Mouse (Mus musculus): ENCODE data around the gene Fancc.
"Not testable (repeated sequence)": the region's sequence is repeated elsewhere in the genome, so short reads cannot be mapped to it uniquely, and the experiment has no call there.

Gene Fancc

DNA sequence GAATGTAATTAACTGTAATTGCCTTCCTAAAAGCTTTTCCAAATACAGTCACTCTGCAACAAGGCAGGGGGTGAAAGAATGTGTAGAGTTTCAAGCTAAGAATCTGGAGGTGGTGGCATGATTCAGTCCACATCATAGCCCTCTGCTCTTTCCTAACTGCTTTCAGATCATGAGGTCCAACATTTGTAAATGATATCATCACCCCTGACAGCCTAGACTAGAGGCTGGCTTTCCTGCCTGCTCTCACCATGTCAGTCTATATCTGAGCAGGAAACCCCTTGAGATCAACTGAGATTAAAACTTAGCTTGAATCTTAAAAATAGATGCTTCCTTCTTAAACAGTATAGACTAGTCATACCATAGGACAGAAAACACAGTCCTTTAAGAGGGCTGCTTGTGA lies 75.9 kb downstream of the Fancc start:
- DNase-seq (ENCODE audit: low spot score): no peak

DNA sequence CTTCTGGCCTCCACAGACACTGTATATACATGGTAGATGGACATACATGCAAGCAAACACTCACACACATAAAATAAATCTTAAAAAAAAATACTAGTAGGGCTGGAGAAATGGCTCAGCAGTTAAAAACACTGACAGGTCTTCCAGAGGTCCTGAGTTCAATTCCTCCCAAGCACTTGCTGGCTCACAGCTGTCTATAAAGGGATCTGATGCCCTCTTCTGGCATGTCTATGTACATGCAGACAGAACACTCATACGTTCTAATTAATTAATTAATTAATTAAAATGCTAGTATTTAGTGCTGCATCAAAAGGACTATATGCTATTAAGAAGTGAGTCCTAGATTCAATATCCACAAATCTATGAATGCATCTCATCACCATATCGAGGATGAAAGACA lies 78.9 kb downstream of the Fancc start:
- DNase-seq (ENCODE audit: low spot score): no peak

DNA sequence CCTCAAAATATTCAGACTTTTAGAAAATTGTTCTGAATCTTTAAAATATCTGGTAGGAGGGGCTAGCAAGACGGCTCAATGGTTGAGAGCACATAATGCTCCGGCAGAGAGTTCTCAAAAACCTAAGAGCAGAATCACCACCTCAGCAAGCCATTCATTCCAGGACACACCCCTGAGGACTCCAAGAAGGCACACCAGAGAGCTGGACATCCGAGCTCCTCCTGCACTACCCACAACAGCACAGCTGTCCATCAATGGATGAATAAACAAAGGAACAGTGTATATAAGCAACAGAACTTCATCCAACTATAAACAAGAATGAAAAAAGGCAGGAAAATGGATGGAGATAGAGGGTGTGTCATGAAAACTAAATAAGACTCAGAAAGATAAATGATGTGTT lies 80.3 kb downstream of the Fancc start:
- no peak for DNase-seq (ENCODE audit: low spot score)

GRCm38 (mm10) chr13:63412662-63413061 lies 84.4 kb downstream of the Fancc start:
- DNase-seq (ENCODE audit: low spot score): no peak

GRCm38 (mm10) chr13:63411310-63412022 lies 85.6 kb downstream of the Fancc start:
- DNase-seq (ENCODE audit: low spot score): no peak

DNA sequence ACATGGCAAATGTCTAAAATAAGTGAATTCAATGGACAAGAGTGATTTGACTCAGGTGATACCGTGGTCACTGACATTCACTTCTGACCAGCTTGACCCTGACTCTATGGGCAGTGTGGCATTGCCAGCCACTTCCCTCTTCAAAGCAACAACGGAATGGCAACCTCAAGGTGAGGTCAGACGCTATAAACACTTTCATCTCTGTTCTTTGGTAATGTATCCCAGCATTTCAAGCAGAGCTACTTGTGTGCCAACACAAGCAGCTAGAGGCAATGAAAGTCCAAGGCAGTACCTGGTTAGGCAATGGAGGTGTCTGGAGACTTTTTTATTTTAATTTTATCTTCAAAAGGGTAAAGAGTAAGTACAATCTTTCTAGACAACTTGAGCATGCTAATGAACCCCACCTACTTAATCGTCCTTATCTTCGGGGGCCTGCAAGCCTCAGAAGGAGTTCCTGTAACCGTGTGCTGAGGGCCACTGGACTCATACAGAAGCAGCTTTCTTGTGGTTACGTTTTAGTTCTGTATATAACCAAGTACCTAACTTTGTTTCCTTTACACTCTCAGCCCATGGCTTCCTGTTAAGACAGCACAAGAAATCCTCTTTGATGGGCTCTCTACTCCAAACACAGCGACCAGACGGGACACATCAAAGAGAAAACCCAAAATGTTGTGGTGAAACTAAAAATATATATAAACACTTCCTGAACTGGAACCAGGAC lies 86.3 kb downstream of the Fancc start:
- no peak for DNase-seq (ENCODE audit: low spot score)

GRCm38 (mm10) chr13:63405151-63405550 lies 91.9 kb downstream of the Fancc start:
- no peak for DNase-seq (ENCODE audit: low spot score)

DNA sequence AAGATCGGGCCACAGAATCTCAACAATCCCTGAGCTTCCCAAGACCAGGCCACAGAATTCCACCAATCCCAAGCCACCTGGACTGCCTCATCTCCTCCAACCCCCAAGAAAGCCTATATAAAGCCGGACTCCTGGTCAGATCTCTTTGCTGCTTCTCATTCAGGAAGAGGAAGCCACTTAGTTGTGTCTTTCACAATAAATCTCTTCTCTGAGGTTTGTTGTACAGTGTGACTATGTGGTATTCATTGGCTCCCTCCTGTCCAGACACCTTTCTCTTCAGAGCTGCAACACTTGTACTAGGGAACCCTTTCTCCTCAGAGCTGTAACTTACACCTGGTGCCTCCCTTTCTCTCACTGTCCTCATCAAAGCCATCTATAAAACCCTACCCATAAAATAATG lies 92.4 kb downstream of the Fancc start:
- DNase-seq (ENCODE audit: low spot score): no peak

DNA sequence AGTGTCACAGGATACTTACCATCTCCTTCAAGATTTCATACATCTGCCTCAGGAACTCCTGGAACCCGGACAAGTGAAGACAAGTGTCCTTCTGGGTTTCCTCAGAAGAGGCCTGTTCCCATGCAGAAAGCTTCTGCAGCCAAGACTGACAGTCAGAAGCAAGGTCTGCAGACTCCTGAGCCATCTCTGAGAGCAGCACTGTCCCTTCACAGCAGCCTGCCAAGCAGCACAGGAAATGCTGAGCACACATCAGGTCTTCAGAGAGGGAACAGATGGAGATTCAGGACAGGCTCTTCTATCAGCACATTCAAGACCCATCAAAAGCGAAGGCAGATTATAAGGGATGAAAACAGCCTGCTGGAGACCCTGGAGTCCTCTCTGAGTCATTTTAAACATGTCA lies 94.3 kb downstream of the Fancc start:
- DNase-seq (ENCODE audit: low spot score): peak; percentile 20

DNA sequence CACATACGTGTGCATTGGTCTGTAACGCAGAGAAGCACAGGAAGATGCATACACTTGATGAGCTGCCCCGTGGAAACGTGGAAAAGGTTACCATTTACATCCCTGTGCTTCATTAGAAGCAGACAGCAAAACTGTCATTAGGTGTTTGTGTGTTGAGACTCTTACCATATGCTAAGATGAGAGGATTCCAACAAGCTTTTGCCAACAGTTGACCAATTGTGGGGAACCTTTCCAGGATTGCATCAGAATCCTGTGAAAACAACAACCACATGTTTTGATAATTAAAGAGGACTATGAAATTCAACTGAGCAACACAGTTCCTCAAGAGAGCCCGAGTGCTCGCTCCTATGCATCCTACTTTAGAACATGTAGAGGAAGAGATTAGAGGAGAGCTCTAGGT lies 97.0 kb downstream of the Fancc start:
- DNase-seq (ENCODE audit: low spot score): peak; percentile 36

DNA sequence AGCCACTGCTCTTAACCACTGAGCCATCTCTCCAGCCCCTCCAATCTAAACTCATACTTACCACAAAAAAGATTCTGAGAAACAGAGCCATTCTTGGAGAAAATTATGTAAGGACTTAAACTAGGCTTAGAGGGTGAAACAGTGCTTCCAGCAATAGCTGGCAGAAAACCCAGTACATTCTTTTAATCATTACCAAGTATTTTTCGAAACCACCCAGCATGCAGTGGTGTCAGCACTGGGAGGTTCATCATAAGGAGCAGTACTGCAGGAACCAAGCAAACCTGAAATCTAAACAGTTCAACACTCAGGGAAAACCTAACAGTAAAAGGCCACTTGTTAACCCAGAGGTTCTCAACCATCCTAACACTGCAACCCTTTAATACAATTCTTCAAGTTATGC lies 99.7 kb downstream of the Fancc start:
- DNase-seq (ENCODE audit: low spot score): peak; percentile 11

DNA sequence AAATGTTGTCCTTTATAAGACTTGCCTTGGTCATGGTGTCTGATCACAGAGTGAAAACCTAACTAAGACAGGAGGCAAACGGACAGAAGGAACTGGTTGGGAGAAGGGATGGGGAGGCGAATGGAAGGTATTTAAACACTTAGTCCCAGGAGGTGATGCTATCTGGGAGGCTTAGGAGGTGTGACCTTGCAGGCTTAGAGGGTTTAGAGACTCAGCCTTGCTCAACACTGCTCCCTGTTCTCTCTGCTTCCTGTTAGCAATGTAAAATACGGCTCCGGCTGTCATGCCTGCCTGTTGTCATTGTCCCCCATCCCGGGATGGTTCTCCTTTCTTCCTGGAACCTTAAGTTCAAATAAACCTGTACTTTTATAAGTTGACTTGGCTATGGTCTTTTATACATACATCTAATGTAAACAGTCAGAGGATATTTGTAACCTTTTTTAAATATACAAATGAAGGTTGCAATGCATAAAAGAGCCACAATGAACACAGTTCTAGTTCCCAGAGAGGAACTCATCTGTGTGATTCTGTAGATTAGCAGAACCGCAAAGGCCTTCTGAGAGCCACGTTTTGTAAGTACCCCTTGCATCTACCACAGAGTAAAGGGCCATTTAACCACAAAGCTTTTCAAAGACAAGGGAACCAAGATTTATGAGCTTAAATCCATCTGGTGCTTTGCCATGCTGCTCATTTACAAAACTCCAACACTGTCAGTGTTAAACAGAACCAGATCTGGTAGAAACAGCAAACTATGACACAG lies 102.6 kb downstream of the Fancc start:
- no peak for DNase-seq (ENCODE audit: low spot score)

- no peak for DNase-seq (ENCODE audit: low spot score)
These were observed 111.8 kb downstream of the Fancc start for GRCm38 (mm10) chr13:63385234-63385633.

DNA sequence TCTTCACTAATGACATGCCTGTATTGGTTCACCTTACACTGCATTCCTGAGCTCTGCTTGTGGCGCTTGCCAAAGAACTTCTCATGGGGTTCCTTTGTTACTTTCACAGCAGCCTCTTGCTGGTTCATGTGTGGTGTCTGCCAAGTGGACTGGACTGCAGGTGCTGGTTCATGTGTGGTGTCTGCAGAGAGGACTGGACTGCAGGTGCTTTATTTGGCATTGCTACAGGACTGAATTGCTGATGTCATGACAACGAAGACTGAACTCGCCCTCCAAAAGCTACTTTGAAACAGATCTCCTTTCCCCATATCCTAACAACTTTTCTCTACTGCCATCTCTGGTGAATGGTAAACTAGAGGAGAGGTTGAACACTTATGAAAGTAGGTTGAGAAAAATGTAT lies 112.3 kb downstream of the Fancc start:
- no peak for DNase-seq (ENCODE audit: low spot score)

- DNase-seq (ENCODE audit: low spot score): no peak
These were observed 114.9 kb downstream of the Fancc start for GRCm38 (mm10) chr13:63382206-63382605.

- no peak for DNase-seq (ENCODE audit: low spot score)
These were observed 123.5 kb downstream of the Fancc start for GRCm38 (mm10) chr13:63373460-63374166.

DNA sequence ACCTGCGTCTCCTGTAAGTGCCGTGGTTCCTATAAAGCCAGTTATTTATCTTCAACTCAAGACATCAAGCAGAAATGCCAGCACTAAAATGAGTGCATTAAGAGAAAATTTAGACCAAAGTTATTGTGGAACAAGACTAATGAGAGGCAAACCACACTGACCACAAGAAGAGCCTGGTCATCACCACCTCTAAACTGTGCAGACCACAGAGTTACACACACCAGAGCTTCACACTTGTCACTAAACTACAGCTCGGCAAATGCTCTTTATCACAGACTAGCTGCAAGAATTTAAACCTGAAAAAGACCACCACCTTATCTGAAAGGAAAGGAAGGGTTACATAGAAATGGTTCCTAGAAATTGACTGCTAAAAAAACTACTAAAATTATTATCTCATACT lies 135.3 kb downstream of the Fancc start:
- DNase-seq (ENCODE audit: low spot score): no peak

- DNase-seq (ENCODE audit: low spot score): no peak
These were observed 136.8 kb downstream of the Fancc start for GRCm38 (mm10) chr13:63360111-63360885.

DNA sequence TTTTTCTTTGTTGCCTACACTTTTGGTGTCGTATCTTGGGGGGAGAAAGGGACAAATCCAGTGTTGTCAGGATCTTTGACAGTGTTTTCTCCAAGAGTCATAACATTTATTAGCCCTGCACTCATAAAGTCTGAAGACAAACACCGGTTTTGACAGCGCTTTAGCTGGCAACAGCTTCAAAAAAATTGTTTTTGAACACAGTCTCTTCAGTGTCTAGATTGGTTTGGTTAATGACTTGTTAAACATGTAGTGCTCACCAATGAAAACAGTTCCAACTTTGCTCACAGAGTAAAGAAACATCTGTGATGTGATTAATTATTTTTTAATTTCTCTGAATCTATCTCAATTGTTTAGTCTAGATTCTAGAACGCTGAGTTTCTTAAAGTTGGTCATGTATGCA lies 137.7 kb downstream of the Fancc start:
- no peak for DNase-seq (ENCODE audit: low spot score)

DNA sequence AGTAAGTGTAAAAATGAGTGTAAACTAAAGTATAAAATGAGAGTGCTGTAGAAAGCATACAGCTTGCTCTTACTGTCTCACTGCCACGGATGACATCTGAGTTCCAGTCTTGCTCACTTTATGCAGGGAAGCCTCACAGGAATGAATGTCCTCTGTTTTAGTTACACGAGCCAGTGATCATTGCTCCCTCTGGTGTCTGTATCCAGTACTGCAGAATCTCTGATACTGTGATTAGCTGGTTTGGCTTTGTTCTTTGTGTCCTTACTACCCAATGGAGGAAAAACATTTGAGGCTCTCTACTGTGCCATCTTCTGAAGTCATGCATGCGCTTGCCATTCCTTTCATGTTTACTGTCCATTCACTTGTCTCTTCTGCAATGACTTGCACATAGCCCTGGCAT lies 140.5 kb downstream of the Fancc start:
- DNase-seq (ENCODE audit: low spot score): peak; percentile 72

DNA sequence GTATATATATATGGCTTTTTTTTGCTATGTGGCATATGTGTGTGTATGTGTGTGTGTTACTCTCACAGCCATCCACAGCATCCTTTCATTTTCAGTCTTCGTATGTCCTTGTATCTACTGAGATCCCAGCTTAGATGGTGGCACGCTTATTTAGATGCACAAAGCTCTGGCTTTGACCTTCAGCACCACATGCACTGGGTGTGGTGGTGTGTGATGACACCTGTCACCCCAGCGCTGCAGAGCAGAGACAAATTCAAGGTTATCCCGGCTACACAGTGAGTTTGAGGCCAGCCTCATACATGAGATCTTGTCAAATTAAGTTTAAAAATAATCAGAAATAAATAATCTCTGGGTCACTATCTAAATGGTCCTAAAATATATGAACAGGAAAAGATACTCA lies 141.0 kb downstream of the Fancc start:
- DNase-seq (ENCODE audit: low spot score): no peak

- not testable (repeated sequence) for DNase-seq (ENCODE audit: low spot score)
These were observed 143.8 kb downstream of the Fancc start for GRCm38 (mm10) chr13:63353312-63353711.

Data from urinary bladder, postnatal 14 days (tissue).